Mouse (Mus musculus) myocyte (in vitro differentiated cells): Measurements from ENCODE around the gene Kcnip1.

Source experiments
- CEBPB ChIP-seq: IDR thresholded peaks from 2 replicates; pipeline ENCODE4 v1.6.1; 2011; ENCODE audit warnings: mild to moderate bottlenecking, moderate library complexity; ENCODE audit not compliant: poor library complexity, insufficient read depth, severe bottlenecking
- E2F4 ChIP-seq: IDR thresholded peaks from one replicate; pipeline ENCODE4 v1.6.1; 2011; ENCODE audit warnings: mild to moderate bottlenecking, control low read depth, moderate library complexity; ENCODE audit not compliant: insufficient read depth
- MYOD1 ChIP-seq, 3 experiments: IDR thresholded peaks; one replicate each; pipeline ENCODE4 v1.6.1; 2011; ENCODE audit warnings: control low read depth in 2 of 3, low read depth in 2 of 3, mild to moderate bottlenecking in 2 of 3, moderate library complexity in 1 of 3; ENCODE audit not compliant: insufficient read length in 2 of 3, control insufficient read depth in 1 of 3
- MYOG ChIP-seq, 3 experiments: IDR thresholded peaks; one replicate each; pipeline ENCODE4 v1.6.1; 2011; ENCODE audit warnings: control low read depth in 2 of 3, low read depth in 2 of 3, mild to moderate bottlenecking in 2 of 3; ENCODE audit not compliant: insufficient read length in 2 of 3, control insufficient read depth in 1 of 3, insufficient read depth in 1 of 3
- POLR2A ChIP-seq: IDR thresholded peaks from one replicate; pipeline ENCODE4 v1.6.1; 2011; ENCODE audit warnings: low read depth, mild to moderate bottlenecking, control low read depth, moderate library complexity; ENCODE audit not compliant: insufficient read length
- POLR2AphosphoS2 ChIP-seq: IDR thresholded peaks from one replicate; pipeline ENCODE4 v1.6.1; 2011; ENCODE audit warnings: low read depth, control low read depth; ENCODE audit not compliant: insufficient read length
- REST ChIP-seq: IDR thresholded peaks from one replicate; pipeline ENCODE4 v1.6.1; 2011; ENCODE audit warnings: mild to moderate bottlenecking, control low read depth, moderate library complexity; ENCODE audit not compliant: insufficient read depth, insufficient read length
- SRF ChIP-seq: IDR thresholded peaks from one replicate; pipeline ENCODE4 v1.6.1; 2011; ENCODE audit warnings: low read depth; ENCODE audit not compliant: control insufficient read depth, insufficient read length
- TCF12 ChIP-seq: IDR thresholded peaks from one replicate; pipeline ENCODE4 v1.6.1; 2011; ENCODE audit warnings: mild to moderate bottlenecking, control low read depth; ENCODE audit not compliant: poor library complexity, insufficient read depth, severe bottlenecking
- USF1 ChIP-seq: IDR thresholded peaks from one replicate; pipeline ENCODE4 v1.6.1; 2011; ENCODE audit warnings: low read depth, mild to moderate bottlenecking, control low read depth, moderate library complexity

GRCm38 (mm10) chr11:33874925-33875324 lies 118.0 kb downstream of the Kcnip1 start:
- TF ChIP-seq POLR2A (no peak), CEBPB (no peak), USF1 (no peak), POLR2AphosphoS2 (no peak), TCF12 (no peak), MYOG (IDR thresholded peaks at IDR 0.05; ENCODE audit: control insufficient read depth in 1 of 3, insufficient read depth in 1 of 3, insufficient read length in 2 of 3, low read depth in 2 of 3) (no peak), E2F4 (no peak), REST (no peak), SRF (no peak), MYOD1 (IDR thresholded peaks at IDR 0.05; ENCODE audit: control insufficient read depth in 1 of 3, insufficient read length in 2 of 3, low read depth in 2 of 3) (no peak)
